Mouse (Mus musculus) embryonic facial prominence, embryonic 11.5 days (tissue): Measurements from ENCODE around the gene Iqschfp. TPM values are rescaled to one million over a fixed set of nuclear protein-coding genes. Genes with fewer than 3 reads are reported as not detected.

ENCODE experiments used
- ATAC-seq: fragments of 200-750 bp; cut with Nextera tagmentation; replicated peaks from 2 replicates; pipeline ENCODE4 v1.8.0; 2017; ENCODE audit warnings: low read depth; ENCODE audit not compliant: insufficient number of reproducible peaks, low FRiP score, low TSS enrichment
- DNase-seq: peaks from one replicate; pipeline ENCODE4 v3.0.0-alpha.2; 2015; ENCODE audit warnings: low spot score
- H3K27ac ChIP-seq: fragments of 300-500 bp; sonication (generic); replicated peaks from 2 replicates; pipeline ENCODE4 v1.5.1; 2014; ENCODE audit warnings: mild to moderate bottlenecking, low read depth, low read length, control low read depth
- H3K27me3 ChIP-seq: fragments of 300-500 bp; sonication (generic); 2 replicates; pipeline ENCODE4 v1.6.1; 2014; ENCODE audit warnings: mild to moderate bottlenecking, low read length, moderate library complexity, mixed read lengths; ENCODE audit not compliant: control insufficient read depth, insufficient read depth
- H3K36me3 ChIP-seq: fragments of 300-500 bp; sonication (generic); replicated peaks from 2 replicates; pipeline ENCODE4 v1.6.1; 2014; ENCODE audit warnings: low read depth, mild to moderate bottlenecking, low read length, moderate library complexity, mixed read lengths; ENCODE audit not compliant: control insufficient read depth, insufficient read depth
- H3K4me1 ChIP-seq: fragments of 300-500 bp; sonication (generic); 2 replicates; pipeline ENCODE4 v1.6.1; 2014; ENCODE audit warnings: low read length, mixed read lengths; ENCODE audit not compliant: control insufficient read depth, insufficient read depth
- H3K4me2 ChIP-seq: fragments of 300-500 bp; sonication (generic); 2 replicates; pipeline ENCODE4 v1.6.1; 2014; ENCODE audit warnings: low read depth, mild to moderate bottlenecking, control low read depth, low read length, moderate library complexity
- H3K4me3 ChIP-seq: fragments of 300-500 bp; sonication (generic); 2 replicates; pipeline ENCODE4 v1.5.1; 2014; ENCODE audit warnings: low read depth, low read length, control low read depth
- H3K9ac ChIP-seq: fragments of 300-500 bp; sonication (generic); replicated peaks from 2 replicates; pipeline ENCODE4 v1.6.1; 2014; ENCODE audit warnings: mild to moderate bottlenecking, control low read depth, low read length
- H3K9me3 ChIP-seq: fragments of 300-500 bp; sonication (generic); replicated peaks from 2 replicates; pipeline ENCODE4 v1.6.1; 2016; ENCODE audit warnings: mild to moderate bottlenecking, low read length, inconsistent platforms, mixed read lengths; ENCODE audit not compliant: control insufficient read depth
- WGBS: fragments of 180-500 bp; shearing (Covaris S2); extraction: QIAGEN DNeasy Blood & Tissue Kit; methylation state at CpG from one replicate; pipeline ENCODE4 v1.1.7; 2014; 5-methylcytosine and 5-hydroxymethylcytosine counted together
- polyA plus RNA-seq: library from polyadenylated mRNA; unstranded; fragments of >200 nt; fragmentation: Nextera tagmentation; extraction: Ambion mirVana; gene quantifications from 2 replicates; pipeline ENCODE4 v1.2.1, GENCODE M21; 2014

Gene Iqschfp
- polyA plus RNA-seq, 1 experiment from 2014 or later = 0.87 TPM

GRCm38 (mm10) chr3:68015786-68016185 is 123.8 kb downstream of the Iqschfp start:
- H3K4me2 ChIP-seq = no peak overlapping the region
- 31% methylated on average over 1 of the region's 1 CpGs for WGBS
- H3K4me1 ChIP-seq = no peaks in the 10 kb centered on the region
- H3K9ac ChIP-seq = no peak overlapping the region
- no peak for DNase-seq
- no peak overlapping the region for H3K4me3 ChIP-seq
- ATAC-seq = no peak
- H3K9me3 ChIP-seq = no peaks in the 10 kb centered on the region
- no peaks in the 10 kb centered on the region for H3K27me3 ChIP-seq
- H3K27ac ChIP-seq = no peak overlapping the region
- no peaks in the 10 kb centered on the region for H3K36me3 ChIP-seq

GRCm38 (mm10) chr3:68019401-68019800 is 127.4 kb downstream of the Iqschfp start:
- no peak for DNase-seq
- 56% methylated on average over 4 of the region's 4 CpGs for WGBS

DNA sequence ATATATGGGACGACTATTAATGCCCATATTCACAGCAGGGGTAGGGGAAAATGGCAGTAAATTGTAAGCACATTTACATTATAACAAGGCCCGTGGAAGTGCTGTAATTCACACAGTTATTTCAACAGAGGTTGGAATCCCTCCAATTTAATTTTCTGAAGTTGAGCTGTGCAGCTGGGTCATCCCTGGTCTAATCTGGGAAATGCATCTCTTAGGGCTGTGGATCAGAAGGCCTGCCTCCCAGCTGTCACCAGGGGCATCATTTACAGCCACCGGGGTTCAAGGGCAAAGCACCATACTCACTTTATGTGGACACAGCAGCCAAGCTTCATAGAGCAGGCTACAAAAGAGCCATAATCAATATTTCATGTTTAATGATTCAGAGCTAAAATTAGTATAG is 144.1 kb downstream of the Iqschfp start:
- H3K4me1 ChIP-seq = no peaks in the 10 kb centered on the region
- 0 out of 2 replicates have a peak, but pooled peaks have one; percentile 67 for ATAC-seq
- DNase-seq = no peak
- no peaks in the 10 kb centered on the region for H3K9me3 ChIP-seq
- WGBS = 62% methylated on average over 3 of the region's 3 CpGs
- H3K9ac ChIP-seq = no peak overlapping the region
- H3K27me3 ChIP-seq = no peaks in the 10 kb centered on the region
- no peak overlapping the region for H3K27ac ChIP-seq
- no peak overlapping the region for H3K4me3 ChIP-seq
- H3K36me3 ChIP-seq = no peaks in the 10 kb centered on the region
- H3K4me2 ChIP-seq = no peak overlapping the region

More at GRCm38 (mm10) chr3:68019401-68019800, 127.4 kb downstream of the Iqschfp start:
- Histone ChIP-seq H3K27me3 (no peaks in the 10 kb centered on the region), H3K4me2 (no peak overlapping the region), H3K4me3 (no peak overlapping the region), H3K36me3 (no peaks in the 10 kb centered on the region), H3K4me1 (no peaks in the 10 kb centered on the region), H3K9me3 (no peaks in the 10 kb centered on the region), H3K27ac (no peak overlapping the region), H3K9ac (no peak overlapping the region)
- ATAC-seq = no peak

DNA sequence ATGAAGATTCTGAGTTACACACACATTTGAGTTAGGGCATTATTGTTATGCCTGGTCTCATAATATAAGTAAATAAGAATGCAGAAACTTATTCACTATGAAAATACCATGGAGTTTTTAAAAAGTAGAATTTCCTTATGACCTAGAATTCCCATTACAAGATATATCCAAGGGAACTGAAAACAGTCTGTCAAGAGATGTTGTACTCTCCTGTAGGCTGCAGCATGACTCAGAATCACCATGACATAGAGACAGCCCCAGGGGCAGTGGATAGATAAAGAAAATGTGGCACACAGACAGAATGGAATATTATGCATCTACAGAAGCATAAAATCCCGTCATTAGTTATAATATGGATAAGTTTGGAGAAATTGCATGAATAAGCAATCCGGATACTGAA is 150.9 kb downstream of the Iqschfp start:
- H3K4me3 ChIP-seq = no peak overlapping the region
- no peak overlapping the region for H3K27ac ChIP-seq
- H3K36me3 ChIP-seq = no peaks in the 10 kb centered on the region
- WGBS = 82% methylated on average over 2 of the region's 2 CpGs
- no peak overlapping the region for H3K9ac ChIP-seq
- no peaks in the 10 kb centered on the region for H3K9me3 ChIP-seq
- DNase-seq = no peak
- H3K27me3 ChIP-seq = no peaks in the 10 kb centered on the region
- ATAC-seq = no peak
- H3K4me1 ChIP-seq = no peaks in the 10 kb centered on the region
- H3K4me2 ChIP-seq = no peak overlapping the region

DNA sequence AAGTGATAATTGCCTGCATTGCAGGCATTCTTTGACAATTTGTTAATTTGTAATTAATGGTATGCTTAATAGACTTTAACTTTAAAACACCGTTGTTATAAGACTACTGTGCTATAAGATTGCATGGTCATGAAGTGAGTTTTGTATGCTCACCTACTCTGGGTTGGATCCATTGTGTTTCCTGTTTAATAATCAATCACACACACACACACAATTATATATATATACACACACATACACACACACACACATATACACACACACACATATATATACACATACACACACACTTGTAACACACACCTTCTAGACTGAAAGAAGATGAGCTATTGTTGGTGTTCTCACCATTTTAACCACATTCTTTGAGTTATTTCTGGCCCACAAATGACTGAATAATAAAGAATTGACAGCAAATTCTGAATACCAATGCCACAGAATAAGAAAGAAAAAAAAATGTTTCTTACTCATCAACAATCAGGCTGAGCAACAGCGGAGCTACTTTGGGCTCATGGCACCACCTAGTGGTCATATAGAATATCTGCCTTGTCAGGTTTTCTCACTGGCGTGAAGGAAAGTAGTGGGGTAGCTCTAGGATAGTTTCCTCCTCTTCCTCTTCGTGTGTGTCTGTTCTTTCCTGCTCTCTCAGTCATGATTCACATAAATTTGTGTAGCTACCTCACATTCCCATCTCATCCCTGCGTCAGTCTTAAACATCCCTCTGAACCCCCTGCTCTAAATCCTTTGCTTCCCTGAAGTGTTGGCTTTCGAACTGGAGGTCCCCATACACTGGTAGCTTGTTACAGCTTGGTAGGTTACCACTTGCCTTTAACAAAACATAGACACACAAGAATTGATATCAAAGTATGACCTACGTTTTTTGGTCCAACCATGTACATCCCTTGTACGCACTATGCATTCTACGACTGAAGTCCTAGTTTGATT is 153.7 kb downstream of the Iqschfp start:
- no peaks in the 10 kb centered on the region for H3K4me1 ChIP-seq
- DNase-seq = peak; percentile 82
- no peak overlapping the region for H3K4me3 ChIP-seq
- no peak overlapping the region for H3K9ac ChIP-seq
- no peaks in the 10 kb centered on the region for H3K9me3 ChIP-seq
- WGBS = 55% methylated on average over 9 of the region's 9 CpGs
- H3K36me3 ChIP-seq = no peaks in the 10 kb centered on the region
- H3K4me2 ChIP-seq = no peak overlapping the region
- H3K27ac ChIP-seq = no peak overlapping the region
- H3K27me3 ChIP-seq = no peaks in the 10 kb centered on the region
- ATAC-seq = 0 out of 2 replicates have a peak, but pooled peaks have one; percentile 48

- peak; percentile 70 for DNase-seq
- 48% methylated on average over 2 of the region's 2 CpGs for WGBS
These were observed 161.5 kb downstream of the Iqschfp start for GRCm38 (mm10) chr3:68053538-68053937.

GRCm38 (mm10) chr3:68055071-68055470 is 163.0 kb downstream of the Iqschfp start:
- Histone ChIP-seq H3K9ac (no peak overlapping the region), H3K27me3 (no peaks in the 10 kb centered on the region), H3K36me3 (no peaks in the 10 kb centered on the region), H3K4me2 (no peak overlapping the region), H3K4me1 (no peaks in the 10 kb centered on the region), H3K27ac (no peak overlapping the region), H3K9me3 (no peaks in the 10 kb centered on the region), H3K4me3 (no peak overlapping the region)
- DNase-seq (no peak), ATAC-seq (no peak)
- 65% methylated on average over 13 of the region's 13 CpGs for WGBS

More at GRCm38 (mm10) chr3:68053538-68053937, 161.5 kb downstream of the Iqschfp start:
- Histone ChIP-seq H3K4me1 (no peaks in the 10 kb centered on the region), H3K4me2 (no peak overlapping the region), H3K36me3 (no peaks in the 10 kb centered on the region), H3K27ac (no peak overlapping the region), H3K9me3 (no peaks in the 10 kb centered on the region), H3K4me3 (no peak overlapping the region), H3K27me3 (no peaks in the 10 kb centered on the region), H3K9ac (no peak overlapping the region)
- ATAC-seq = no peak
